18 mouse cellular contexts compared by ENCODE assay signal in genomic region chr1:28053980-28054379, GRCm38 (mm10).
DNase-seq lines count a peak whose midpoint lies in the region; ATAC-seq lines count a peak whose summit lies in the region.
"Had no signal": no experiment of that assay in that cellular context is flagged by ENCODE, and none has a peak within 500 bp of the region (broad histone marks: within the 10 kb centered on the region; RNA-seq: fewer than 3 reads in every experiment).

No protein-coding gene starts in this region.

- H3K9me3 ChIP-seq in forebrain, embryonic 12.5 days: no peaks in the 10 kb centered on the region
- H3K9me3 ChIP-seq: heart, embryonic 12.5 days; limb, embryonic 13.5 days; neural tube, embryonic 15.5 days had no signal

- H3K9ac ChIP-seq in forebrain, embryonic 12.5 days: no peak overlapping the region
- H3K9ac ChIP-seq: heart, embryonic 12.5 days; limb, embryonic 13.5 days; neural tube, embryonic 15.5 days had no signal

- H3K4me1 ChIP-seq in forebrain, embryonic 12.5 days: no peaks in the 10 kb centered on the region
- H3K4me1 ChIP-seq: heart, embryonic 12.5 days; limb, embryonic 13.5 days; neural tube, embryonic 15.5 days had no signal

- DNase-seq in cerebellum, postnatal 14 days: peak; percentile 1 to 9
- no peak for DNase-seq in cerebellum, adult 9-11 months
- DNase-seq in 3T3-L1 (ENCODE audit: low read depth, low spot score) (peak; percentile 59), adipocyte (ENCODE audit: low spot score) (peak; percentile 2)
- no peak for DNase-seq in ovary, postnatal 10 days (ENCODE audit: low spot score)
- DNase-seq: cerebellum, adult 8-10 months; heart, postnatal 36 days; thymus, postnatal 25 days had no signal

- no peak overlapping the region for H3K4me3 ChIP-seq in forebrain, embryonic 12.5 days (replicated peaks)
- H3K4me3 ChIP-seq: heart, embryonic 12.5 days; layer of hippocampus, adult 2 months; left cerebral cortex, adult 2 months; limb, embryonic 13.5 days; neural tube, embryonic 15.5 days had no signal

- ATAC-seq in hematopoietic stem cell, adult 5-6 weeks (replicated peaks in 1 of 2; ENCODE audit: insufficient read depth in 1 of 2, low FRiP score in 2 of 2, low TSS enrichment in 1 of 2, low read depth in 1 of 2, poor library complexity in 2 of 2, severe bottlenecking in 2 of 2): peak; percentile 98 to 99
- no peak for ATAC-seq in forebrain, embryonic 12.5 days (ENCODE audit: low FRiP score)
- ATAC-seq: inflammation-experienced regulatory T-cells, adult 6 months had no signal

- H3K27ac ChIP-seq in forebrain, embryonic 12.5 days: no peak overlapping the region
- H3K27ac ChIP-seq: kidney, postnatal 0 days; layer of hippocampus, adult 2 months; left cerebral cortex, adult 2 months; limb, embryonic 13.5 days; neural tube, embryonic 15.5 days; stomach, postnatal 0 days had no signal

- H3K4me2 ChIP-seq in forebrain, embryonic 12.5 days: no peak overlapping the region
- H3K4me2 ChIP-seq: heart, embryonic 12.5 days; limb, embryonic 13.5 days; neural tube, embryonic 15.5 days had no signal

- H3K27me3 ChIP-seq in forebrain, embryonic 12.5 days: no peaks in the 10 kb centered on the region
- H3K27me3 ChIP-seq: heart, embryonic 12.5 days; limb, embryonic 13.5 days; neural tube, embryonic 15.5 days had no signal

- no peaks in the 10 kb centered on the region for H3K36me3 ChIP-seq in forebrain, embryonic 12.5 days (replicated peaks)
- H3K36me3 ChIP-seq: heart, embryonic 12.5 days; limb, embryonic 13.5 days; neural tube, embryonic 15.5 days had no signal

- 93% methylated on average over 4 of the region's 4 CpGs for WGBS in forebrain, embryonic 12.5 days

Comparison
In these comparisons a context has a peak if more than half of its experiments do, and no peak if none do; other contexts are left out.
1. DNase-seq: peak in cerebellum, postnatal 14 days (2 of 2), 3T3-L1 (single experiment) and adipocyte (single experiment); none in cerebellum, adult 9-11 months (single experiment) and ovary, postnatal 10 days (single experiment).